Mouse (Mus musculus) MEL (cell line): ENCODE measurements around the gene Setd5. TPM values are rescaled to one million over a fixed set of nuclear protein-coding genes. Genes with fewer than 3 reads are reported as not detected.

Source experiments
- DNase-seq: peaks from one replicate; pipeline ENCODE4 v3.0.0; 2011; ENCODE audit warnings: low read depth, low spot score
- H3K27ac ChIP-seq: 2 replicates; pipeline ENCODE4 v1.5.1; 2012; ENCODE audit warnings: low read depth, mild to moderate bottlenecking, control low read depth, low read length, moderate library complexity; ENCODE audit not compliant: control insufficient read depth
- H3K27me3 ChIP-seq, 2 experiments: fragments of 150-350 bp in 1 of 2; sonication (generic) in 1 of 2; 2 replicates each; pipeline ENCODE4 v1.6.1; 2012; ENCODE audit warnings: low read length in 2 of 2, mild to moderate bottlenecking in 2 of 2, improper control_type of control experiment in 1 of 2, moderate library complexity in 1 of 2; ENCODE audit not compliant: insufficient read depth in 2 of 2, control insufficient read depth in 1 of 2
- H3K36me3 ChIP-seq, 2 experiments: 2 replicates each; pipeline ENCODE4 v1.6.1; 2012 to 2014; ENCODE audit warnings: low read length in 2 of 2, improper control_type of control experiment in 1 of 2, inconsistent platforms in 1 of 2, mild to moderate bottlenecking in 1 of 2; ENCODE audit not compliant: insufficient read depth in 2 of 2, control insufficient read depth in 1 of 2
- H3K4me1 ChIP-seq, 2 experiments: fragments of 150-350 bp in 1 of 2; sonication (generic) in 1 of 2; 2 replicates each; pipeline ENCODE4 v1.6.1; 2012; ENCODE audit warnings: low read length in 2 of 2, improper control_type of control experiment in 1 of 2, mild to moderate bottlenecking in 1 of 2; ENCODE audit not compliant: insufficient read depth in 2 of 2, control insufficient read depth in 1 of 2
- H3K4me3 ChIP-seq, 2 experiments: fragments of 150-350 bp in 1 of 2; sonication (generic) in 1 of 2; 2 replicates each; pipeline ENCODE4 v1.5.1; 2012; ENCODE audit warnings: low read depth in 2 of 2, low read length in 2 of 2, mild to moderate bottlenecking in 2 of 2, moderate library complexity in 2 of 2, control low read depth in 1 of 2, improper control_type of control experiment in 1 of 2; ENCODE audit not compliant: control insufficient read depth in 1 of 2, insufficient read depth in 1 of 2
- H3K79me2 ChIP-seq: 2 replicates; pipeline ENCODE4 v1.6.1; 2012; ENCODE audit warnings: mild to moderate bottlenecking, low read length, moderate library complexity; ENCODE audit not compliant: control insufficient read depth, poor library complexity, insufficient read depth
- H3K9ac ChIP-seq: 2 replicates; pipeline ENCODE4 v1.6.1; 2012; ENCODE audit warnings: low read depth, mild to moderate bottlenecking, control low read depth, low read length, moderate library complexity; ENCODE audit not compliant: control insufficient read depth, poor library complexity, severe bottlenecking
- H3K9me3 ChIP-seq: fragments of 150-350 bp; sonication (generic); replicated peaks from 2 replicates; pipeline ENCODE4 v1.6.1; 2012; ENCODE audit warnings: mild to moderate bottlenecking, low read length, improper control_type of control experiment, moderate library complexity; ENCODE audit not compliant: insufficient read depth
- CHD1 ChIP-seq: IDR thresholded peaks from 2 replicates; pipeline ENCODE4 v1.6.1; 2012; ENCODE audit warnings: low read depth, mild to moderate bottlenecking, inconsistent platforms, low read length, improper control_type of control experiment
- CHD2 ChIP-seq: IDR thresholded peaks from 2 replicates; pipeline ENCODE4 v1.6.1; 2011; ENCODE audit warnings: low read length, improper control_type of control experiment
- CTCF ChIP-seq, 3 experiments: IDR thresholded peaks in 2 of 3; conservative IDR thresholded peaks in 1 of 3; 2 replicates each; pipeline ENCODE4 v1.5.1; 2011 to 2012; ENCODE audit warnings: low read length in 3 of 3, low read depth in 2 of 3, mild to moderate bottlenecking in 2 of 3, improper control_type of control experiment in 1 of 3, inconsistent platforms in 1 of 3, mixed read lengths in 1 of 3, moderate library complexity in 1 of 3; ENCODE audit not compliant: control insufficient read depth in 1 of 3, insufficient read depth in 1 of 3, poor library complexity in 1 of 3, severe bottlenecking in 1 of 3
- E2F4 ChIP-seq: IDR thresholded peaks from 2 replicates; pipeline ENCODE4 v1.6.1; 2011; ENCODE audit warnings: low read depth, low read length, improper control_type of control experiment, borderline replicate concordance
- ELF1 ChIP-seq: IDR thresholded peaks from 2 replicates; pipeline ENCODE4 v1.6.1; 2014; ENCODE audit warnings: low read depth, mild to moderate bottlenecking, inconsistent platforms, low read length, improper control_type of control experiment, moderate library complexity
- EP300 ChIP-seq, 2 experiments: IDR thresholded peaks; 2 replicates each; pipeline ENCODE4 v1.6.1; 2011; ENCODE audit warnings: improper control_type of control experiment in 2 of 2, low read length in 2 of 2, low read depth in 1 of 2, mild to moderate bottlenecking in 1 of 2
- ETS1 ChIP-seq: IDR thresholded peaks from 2 replicates; pipeline ENCODE4 v1.6.1; 2012; ENCODE audit warnings: low read depth, mild to moderate bottlenecking, inconsistent platforms, low read length, improper control_type of control experiment, moderate library complexity
- GABPA ChIP-seq: IDR thresholded peaks from 2 replicates; pipeline ENCODE4 v1.6.1; 2012; ENCODE audit warnings: low read depth, mild to moderate bottlenecking, inconsistent platforms, low read length, improper control_type of control experiment, moderate library complexity
- GATA1 ChIP-seq: IDR thresholded peaks from 2 replicates; pipeline ENCODE4 v1.6.1; 2011; ENCODE audit warnings: low read depth, low read length, improper control_type of control experiment
- JUND ChIP-seq: IDR thresholded peaks from 2 replicates; pipeline ENCODE4 v1.6.1; 2011; ENCODE audit warnings: low read depth, mild to moderate bottlenecking, improper control_type of control experiment, low read length
- KAT2A ChIP-seq: conservative IDR thresholded peaks from 2 replicates; pipeline ENCODE4 v1.6.1; 2012; ENCODE audit warnings: low read depth, low read length, improper control_type of control experiment, inconsistent platforms
- MAFK ChIP-seq: IDR thresholded peaks from 2 replicates; pipeline ENCODE4 v1.6.1; 2011; ENCODE audit warnings: low read depth, mild to moderate bottlenecking, low read length, improper control_type of control experiment, borderline replicate concordance
- MXI1 ChIP-seq: IDR thresholded peaks from 2 replicates; pipeline ENCODE4 v1.6.1; 2011; ENCODE audit warnings: mild to moderate bottlenecking, low read depth, low read length, improper control_type of control experiment
- MYB ChIP-seq: IDR thresholded peaks from 2 replicates; pipeline ENCODE4 v1.6.1; 2011; ENCODE audit warnings: mild to moderate bottlenecking, low read depth, low read length, improper control_type of control experiment
- NELFE ChIP-seq: IDR thresholded peaks from 2 replicates; pipeline ENCODE4 v1.6.1; 2011; ENCODE audit warnings: low read depth, low read length, improper control_type of control experiment
- NRF1 ChIP-seq: IDR thresholded peaks from 2 replicates; pipeline ENCODE4 v1.6.1; 2014; ENCODE audit warnings: low read depth, mild to moderate bottlenecking, inconsistent platforms, low read length, improper control_type of control experiment, moderate library complexity; ENCODE audit not compliant: poor library complexity, insufficient read depth, severe bottlenecking
- POLR2A ChIP-seq, 2 experiments: IDR thresholded peaks; 2 replicates each; pipeline ENCODE4 v1.6.1; 2011 to 2012; ENCODE audit warnings: low read length in 2 of 2, mild to moderate bottlenecking in 2 of 2, control low read depth in 1 of 2, improper control_type of control experiment in 1 of 2, low read depth in 1 of 2, moderate library complexity in 1 of 2; ENCODE audit not compliant: control insufficient read depth in 1 of 2, insufficient read depth in 1 of 2, poor library complexity in 1 of 2
- POLR2AphosphoS2 ChIP-seq: IDR thresholded peaks from 2 replicates; pipeline ENCODE4 v1.6.1; 2011; ENCODE audit warnings: low read length, improper control_type of control experiment
- POLR2AphosphoS5 ChIP-seq: IDR thresholded peaks from 2 replicates; pipeline ENCODE4 v1.6.1; 2012; ENCODE audit warnings: low read depth, borderline replicate concordance, mild to moderate bottlenecking, inconsistent platforms, low read length, moderate library complexity, mixed read lengths
- RAD21 ChIP-seq: IDR thresholded peaks from 2 replicates; pipeline ENCODE4 v1.6.1; 2011; ENCODE audit warnings: mild to moderate bottlenecking, low read depth, low read length, improper control_type of control experiment
- RCOR1 ChIP-seq: IDR thresholded peaks from 2 replicates; pipeline ENCODE4 v1.6.1; 2012; ENCODE audit warnings: low read depth, mild to moderate bottlenecking, inconsistent platforms, low read length, improper control_type of control experiment
- SMC3 ChIP-seq: IDR thresholded peaks from 2 replicates; pipeline ENCODE4 v1.6.1; 2011; ENCODE audit warnings: low read depth, low read length, improper control_type of control experiment
- TAL1 ChIP-seq: IDR thresholded peaks from 2 replicates; pipeline ENCODE4 v1.6.1; 2012; ENCODE audit warnings: mild to moderate bottlenecking, inconsistent platforms, low read length, moderate library complexity, mixed read lengths
- TBP ChIP-seq: IDR thresholded peaks from 2 replicates; pipeline ENCODE4 v1.8.0; 2011; ENCODE audit warnings: low read depth, low read length, improper control_type of control experiment
- TCF12 ChIP-seq: IDR thresholded peaks from 2 replicates; pipeline ENCODE4 v1.6.1; 2014; ENCODE audit warnings: low read depth, mild to moderate bottlenecking, inconsistent platforms, low read length, improper control_type of control experiment, moderate library complexity
- UBTF ChIP-seq: IDR thresholded peaks from 2 replicates; pipeline ENCODE4 v1.6.1; 2012; ENCODE audit warnings: low read depth, mild to moderate bottlenecking, inconsistent platforms, low read length, improper control_type of control experiment, moderate library complexity, borderline replicate concordance; ENCODE audit not compliant: insufficient read depth
- ZC3H11A ChIP-seq: IDR thresholded peaks from 2 replicates; pipeline ENCODE4 v1.6.1; 2012; ENCODE audit warnings: low read depth, mild to moderate bottlenecking, inconsistent platforms, low read length, improper control_type of control experiment
- polyA plus RNA-seq, 2 experiments: library from polyadenylated mRNA; stranded (reverse) in 1 of 2; unstranded in 1 of 2; fragments of >175 nt in 1 of 2; fragments of >200 nt in 1 of 2; gene quantifications; 2 replicates each; pipeline versions ENCODE4 v1.2.1 to v1.2.4; 2012; ENCODE audit warnings: low replicate concordance in 2 of 2, low read depth in 1 of 2; ENCODE audit not compliant: insufficient read length in 2 of 2, insufficient read depth in 1 of 2, missing spikeins in 1 of 2
- total RNA-seq: library from RNA; depleted of rRNA; stranded (reverse); fragments of 300-350 nt; gene quantifications from 2 replicates; pipeline ENCODE4 v1.2.3, GENCODE M21; 2012

Setd5 gene
- total and polyA plus RNA-seq, 3 experiments, result 43.5 to 185 (median 80.2) TPM

- Histone ChIP-seq H3K27ac (no peak overlapping the region), H3K9me3 (no peaks in the 10 kb centered on the region), H3K36me3 (peaks cover 3 to 10% of the 10 kb centered on the region in 2 experiments), H3K27me3 (no peaks in the 10 kb centered on the region), H3K9ac (no peak overlapping the region), H3K4me1 (peaks cover 0 to 8% of the 10 kb centered on the region in 2 experiments; a peak in 1 of 4 replicates), H3K4me3 (no peak overlapping the region), H3K79me2 (no peaks in the 10 kb centered on the region)
- no peak for DNase-seq
- TF ChIP-seq MXI1, result no peak
- TF ChIP-seq CTCF (IDR thresholded peaks at IDR 0.05 in 2 of 3, conservative IDR thresholded peaks at IDR 0.05 in 1 of 3; ENCODE audit: control insufficient read depth in 1 of 3, insufficient read depth in 1 of 3, low read depth in 2 of 3, low read length in 3 of 3, poor library complexity in 1 of 3, severe bottlenecking in 1 of 3), result no peak
- TF ChIP-seq ZC3H11A, result no peak
- TF ChIP-seq NELFE, result no peak
- no peak for TF ChIP-seq MYB
- no peak for TF ChIP-seq KAT2A
- TF ChIP-seq TAL1, result no peak
- no peak for TF ChIP-seq GABPA
- no peak for TF ChIP-seq NRF1
- no peak for TF ChIP-seq UBTF
- TF ChIP-seq TCF12, result no peak
- TF ChIP-seq MAFK, result no peak
- no peak for TF ChIP-seq SMC3
- no peak for TF ChIP-seq TBP
- TF ChIP-seq ETS1, result no peak
- TF ChIP-seq EP300 (IDR thresholded peaks at IDR 0.05; ENCODE audit: low read depth in 1 of 2, low read length in 2 of 2), result no peak
- TF ChIP-seq ELF1, result no peak
- TF ChIP-seq POLR2AphosphoS5, result no peak
- TF ChIP-seq RAD21, result no peak
These were observed 78.9 kb downstream of the Setd5 start for GRCm38 (mm10) chr6:113156064-113156463.

GRCm38 (mm10) chr6:113160106-113160505 lies 82.9 kb downstream of the Setd5 start:
- H3K9ac ChIP-seq, result no peak overlapping the region
- no peak for TF ChIP-seq CHD1
- TF ChIP-seq GATA1, result no peak
- no peak for TF ChIP-seq NRF1
- no peak for TF ChIP-seq ETS1
- no peak for TF ChIP-seq UBTF
- no peak for TF ChIP-seq POLR2A (IDR thresholded peaks at IDR 0.05; ENCODE audit: control insufficient read depth in 1 of 2, insufficient read depth in 1 of 2, low read depth in 1 of 2, low read length in 2 of 2, poor library complexity in 1 of 2)
- no peak for TF ChIP-seq MXI1
- TF ChIP-seq TBP, result no peak
- no peak for TF ChIP-seq MYB
- TF ChIP-seq RAD21, result no peak
- TF ChIP-seq POLR2AphosphoS2, result no peak
- no peak for TF ChIP-seq CHD2
- no peak for TF ChIP-seq TAL1
- TF ChIP-seq JUND, result no peak
- no peak for TF ChIP-seq TCF12
- no peak for TF ChIP-seq E2F4
- TF ChIP-seq SMC3, result no peak
- TF ChIP-seq RCOR1, result no peak
- TF ChIP-seq, all 39 proteins: peak for 0
- no peak overlapping the region for H3K4me3 ChIP-seq
- no peaks in the 10 kb centered on the region for H3K4me1 ChIP-seq
- no peaks in the 10 kb centered on the region for H3K27me3 ChIP-seq
- H3K36me3 ChIP-seq, result no peaks in the 10 kb centered on the region
- DNase-seq, result no peak
- no peaks in the 10 kb centered on the region for H3K79me2 ChIP-seq
- H3K9me3 ChIP-seq, result no peaks in the 10 kb centered on the region
- no peak overlapping the region for H3K27ac ChIP-seq
